Mouse (Mus musculus) liver, postnatal 0 days (tissue): ENCODE results near the gene Bhlha15. TPM values are rescaled to one million over a fixed set of nuclear protein-coding genes. Genes with fewer than 3 reads are reported as not detected.
A peak's percentile ranks its signal among the peaks of the same experiment; 100 is the strongest.

ENCODE experiments used
- ATAC-seq: fragments of 200-750 bp; cut with Nextera tagmentation; 2 replicates; pipeline ENCODE4 v1.8.0; 2017; ENCODE audit warnings: mild to moderate bottlenecking, moderate library complexity
- DNase-seq: peaks from one replicate; pipeline ENCODE4 v3.0.0-alpha.2; 2016
- H3K27ac ChIP-seq: fragments of 300-500 bp; sonication (generic); 2 replicates; pipeline ENCODE4 v1.5.1; 2014; ENCODE audit warnings: antibody characterized with exemption, moderate library complexity, mild to moderate bottlenecking, low read depth
- H3K27me3 ChIP-seq: fragments of 300-500 bp; sonication (generic); 2 replicates; pipeline ENCODE4 v1.6.1; 2014; ENCODE audit warnings: low read length, control low read depth, mixed read lengths; ENCODE audit not compliant: insufficient read depth
- H3K36me3 ChIP-seq: fragments of 300-500 bp; sonication (generic); replicated peaks from 2 replicates; pipeline ENCODE4 v1.6.1; 2014; ENCODE audit warnings: mild to moderate bottlenecking, control low read depth, low read length, moderate library complexity, mixed read lengths; ENCODE audit not compliant: insufficient read depth
- H3K4me1 ChIP-seq: fragments of 300-500 bp; sonication (generic); 2 replicates; pipeline ENCODE4 v1.6.1; 2014; ENCODE audit warnings: antibody characterized with exemption, mild to moderate bottlenecking, control low read depth; ENCODE audit not compliant: insufficient read depth
- H3K4me2 ChIP-seq: fragments of 300-500 bp; sonication (generic); 2 replicates; pipeline ENCODE4 v1.6.1; 2014; ENCODE audit warnings: low read depth, mild to moderate bottlenecking, low read length, moderate library complexity, mixed read lengths
- H3K4me3 ChIP-seq: fragments of 300-500 bp; sonication (generic); 2 replicates; pipeline ENCODE4 v1.5.1; 2014; ENCODE audit warnings: low read depth, low read length
- H3K9ac ChIP-seq: fragments of 300-500 bp; sonication (generic); replicated peaks from 2 replicates; pipeline ENCODE4 v1.6.1; 2014; ENCODE audit warnings: mild to moderate bottlenecking, moderate library complexity
- H3K9me3 ChIP-seq: fragments of 300-500 bp; sonication (generic); 2 replicates; pipeline ENCODE4 v1.6.1; 2016; ENCODE audit warnings: mild to moderate bottlenecking, control low read depth, low read length, mixed read lengths
- CTCF ChIP-seq: sonication (generic); IDR thresholded peaks from 2 replicates; pipeline ENCODE4 v1.5.1; 2016; ENCODE audit warnings: antibody characterized with exemption, low read depth
- EP300 ChIP-seq: IDR thresholded peaks from 2 replicates; pipeline ENCODE4 v1.6.1; 2016; ENCODE audit warnings: antibody characterized with exemption, low read depth, mild to moderate bottlenecking
- WGBS: fragments of 180-500 bp; shearing (Covaris S2); extraction: QIAGEN DNeasy Blood & Tissue Kit; methylation state at CpG from one replicate; pipeline ENCODE4 v1.1.7; 2014; ENCODE audit not compliant: insufficient replicate concordance; 5-methylcytosine and 5-hydroxymethylcytosine counted together
- polyA plus RNA-seq: library from polyadenylated mRNA; unstranded; fragments of >200 nt; fragmentation: Nextera tagmentation; extraction: Ambion mirVana; gene quantifications from 2 replicates; pipeline ENCODE4 v1.2.1, GENCODE M21; 2015

The Bhlha15 gene
- polyA plus RNA-seq, 1 experiment from 2014 or later = 0.16 TPM

DNA sequence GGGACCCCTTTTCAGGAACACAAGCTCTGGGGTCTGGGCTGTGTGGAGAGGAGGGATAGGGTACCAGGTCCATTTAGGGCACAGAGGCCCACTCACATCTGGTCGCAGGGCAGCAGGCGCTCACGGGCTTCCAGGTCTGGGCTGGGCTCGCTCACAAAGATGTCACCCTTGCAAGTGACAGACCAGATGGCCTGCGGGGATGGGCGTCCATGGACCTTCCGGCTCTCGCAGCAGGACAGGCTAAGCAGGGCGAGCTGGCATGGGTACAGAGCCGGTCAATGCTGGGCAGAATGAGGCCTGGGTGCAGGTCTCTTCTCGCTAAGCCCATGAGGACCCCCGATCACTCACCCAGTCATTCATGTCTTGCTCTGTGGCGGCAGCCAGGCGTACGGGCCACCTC is 16.0 kb downstream of the Bhlha15 start:
- Histone ChIP-seq H3K4me3 (no peak overlapping the region), H3K27ac (no peak overlapping the region), H3K9me3 (0 out of 2 replicates have a peak, but pooled peaks cover 3% of the 10 kb centered on the region), H3K27me3 (no peaks in the 10 kb centered on the region), H3K4me1 (no peaks in the 10 kb centered on the region), H3K4me2 (no peak overlapping the region), H3K9ac (no peak overlapping the region), H3K36me3 (peaks cover 11% of the 10 kb centered on the region; the same call in 1 of the 2 replicates)
- ATAC-seq (no peak), DNase-seq (no peak)
- WGBS = 87% methylated on average over 15 of the region's 15 CpGs
- TF ChIP-seq EP300 = no peak
- no peak for TF ChIP-seq CTCF

DNA sequence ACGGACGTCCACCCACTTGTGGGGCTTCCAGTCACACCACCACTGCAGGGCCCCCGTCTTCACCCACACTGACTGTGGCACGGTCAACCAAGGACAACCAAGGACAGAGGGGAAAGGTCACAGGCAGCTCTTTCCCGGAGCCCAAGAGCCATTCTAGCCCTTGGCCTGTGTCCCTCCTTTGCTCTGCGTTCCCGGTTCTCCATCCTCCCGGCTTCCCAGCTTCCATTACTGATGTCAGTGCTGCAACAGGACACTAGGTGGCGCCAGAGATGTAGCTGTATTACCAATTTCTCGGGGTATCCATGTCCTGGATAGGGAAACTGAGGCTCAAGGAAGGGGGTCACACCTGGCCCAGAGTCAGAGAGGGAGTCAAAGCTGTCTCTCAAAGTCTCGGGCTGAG is 17.4 kb downstream of the Bhlha15 start:
- DNase-seq (peak; percentile 51), ATAC-seq (no peak)
- WGBS = 48% methylated on average over 11 of the region's 11 CpGs

DNA sequence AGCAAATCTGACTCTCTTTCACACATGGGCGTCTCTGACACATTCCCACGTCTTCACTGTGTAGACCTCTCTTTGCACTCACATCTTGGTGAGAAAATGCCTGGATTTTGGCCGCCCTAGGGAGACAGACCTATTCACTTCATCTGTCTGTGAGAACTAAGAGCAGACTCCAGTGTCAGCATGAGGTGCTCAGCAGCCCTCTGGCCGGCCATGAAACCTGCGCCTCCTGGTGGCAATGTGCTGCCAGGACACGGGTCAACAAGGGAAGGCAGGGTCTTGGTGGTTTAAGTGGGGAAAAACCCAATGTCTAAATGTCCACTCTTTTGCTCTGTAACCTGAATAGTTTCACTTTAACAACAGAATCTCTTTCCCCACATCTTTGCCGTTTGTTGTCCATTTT is 24.4 kb downstream of the Bhlha15 start:
- 35% methylated on average over 7 of the region's 7 CpGs for WGBS
- DNase-seq = peak; percentile 67
- no peak; the same call in 1 of the 2 replicates for ATAC-seq

More for the DNA sequence above, 17.4 kb downstream of the Bhlha15 start:
- Histone ChIP-seq H3K4me1 (no peaks in the 10 kb centered on the region), H3K4me3 (no peak overlapping the region), H3K27me3 (no peaks in the 10 kb centered on the region), H3K9me3 (0 out of 2 replicates have a peak, but pooled peaks cover under 1% of the 10 kb centered on the region), H3K27ac (no peak overlapping the region), H3K36me3 (peaks cover 14% of the 10 kb centered on the region; the same call in 1 of the 2 replicates), H3K4me2 (no peak overlapping the region), H3K9ac (no peak overlapping the region)
- TF ChIP-seq CTCF = peak; percentile 84
- no peak for TF ChIP-seq EP300

DNA sequence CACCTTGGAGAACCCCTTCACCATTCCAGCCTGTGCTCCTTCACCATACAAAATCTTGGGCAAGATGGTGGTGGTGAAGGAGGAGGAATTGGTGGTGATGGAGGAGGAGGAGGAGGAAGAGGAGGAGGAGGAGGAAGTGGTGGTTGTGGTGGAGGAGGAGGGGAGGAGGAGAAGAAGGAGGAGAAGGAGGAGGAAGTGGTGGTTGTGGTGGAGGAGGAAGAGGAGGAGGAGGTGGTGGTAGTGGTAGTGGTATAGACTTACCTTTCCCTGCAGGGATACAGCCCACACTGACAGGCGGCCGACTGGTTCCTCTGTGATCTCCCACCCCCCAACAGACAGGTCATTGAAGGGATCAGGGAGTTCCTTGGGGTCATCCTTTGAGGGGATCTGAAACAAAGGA is 25.9 kb downstream of the Bhlha15 start:
- ATAC-seq = no peak
- no peak for DNase-seq

More for the DNA sequence above, 24.4 kb downstream of the Bhlha15 start:
- H3K36me3 ChIP-seq = peaks cover 14% of the 10 kb centered on the region
- no peak overlapping the region for H3K4me2 ChIP-seq
- no peaks in the 10 kb centered on the region for H3K4me1 ChIP-seq
- H3K27me3 ChIP-seq = no peaks in the 10 kb centered on the region
- TF ChIP-seq CTCF (peak; percentile 90), EP300 (no peak)
- no peak overlapping the region for H3K4me3 ChIP-seq
- no peak overlapping the region for H3K9ac ChIP-seq
- no peak overlapping the region for H3K27ac ChIP-seq
- no peaks in the 10 kb centered on the region for H3K9me3 ChIP-seq

DNA sequence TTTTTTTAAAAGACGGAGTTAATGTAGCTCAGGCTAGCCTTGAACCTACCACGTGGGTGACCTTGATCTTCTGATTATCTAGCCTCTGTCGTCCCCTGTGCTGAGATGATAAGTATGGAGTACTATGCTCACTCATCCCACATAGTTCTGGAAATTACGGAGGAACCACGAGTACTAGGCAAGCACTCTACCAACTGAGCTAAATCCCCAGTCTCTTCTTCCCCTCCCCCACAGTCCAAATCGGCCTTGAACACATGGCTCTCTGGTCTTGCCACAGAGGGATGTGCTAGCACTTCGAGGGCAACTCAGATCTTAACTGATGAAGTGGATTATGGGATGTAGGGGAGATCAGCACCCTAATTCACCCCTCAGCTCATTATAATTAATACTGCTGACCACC is 28.0 kb downstream of the Bhlha15 start:
- TF ChIP-seq EP300 = no peak
- TF ChIP-seq CTCF = no peak
- H3K9ac ChIP-seq = no peak overlapping the region
- H3K4me2 ChIP-seq = no peak overlapping the region
- DNase-seq (no peak), ATAC-seq (no peak)
- no peaks in the 10 kb centered on the region; the same call in 1 of the 2 replicates for H3K4me1 ChIP-seq
- no peaks in the 10 kb centered on the region for H3K27me3 ChIP-seq
- H3K9me3 ChIP-seq = no peaks in the 10 kb centered on the region
- peaks cover 6% of the 10 kb centered on the region; the same call in 1 of the 2 replicates for H3K36me3 ChIP-seq
- H3K4me3 ChIP-seq = no peak overlapping the region
- WGBS = 70% methylated on average over 7 of the region's 7 CpGs
- no peak overlapping the region for H3K27ac ChIP-seq

More for the DNA sequence above, 25.9 kb downstream of the Bhlha15 start:
- no peak overlapping the region for H3K4me3 ChIP-seq
- H3K4me1 ChIP-seq = no peaks in the 10 kb centered on the region
- no peaks in the 10 kb centered on the region for H3K27me3 ChIP-seq
- no peak overlapping the region for H3K27ac ChIP-seq
- no peak overlapping the region for H3K9ac ChIP-seq
- no peak overlapping the region for H3K4me2 ChIP-seq
- WGBS = 42% methylated on average over 2 of the region's 2 CpGs
- H3K36me3 ChIP-seq = peaks cover 11% of the 10 kb centered on the region
- H3K9me3 ChIP-seq = no peaks in the 10 kb centered on the region
- no peak for TF ChIP-seq CTCF
- no peak for TF ChIP-seq EP300

DNA sequence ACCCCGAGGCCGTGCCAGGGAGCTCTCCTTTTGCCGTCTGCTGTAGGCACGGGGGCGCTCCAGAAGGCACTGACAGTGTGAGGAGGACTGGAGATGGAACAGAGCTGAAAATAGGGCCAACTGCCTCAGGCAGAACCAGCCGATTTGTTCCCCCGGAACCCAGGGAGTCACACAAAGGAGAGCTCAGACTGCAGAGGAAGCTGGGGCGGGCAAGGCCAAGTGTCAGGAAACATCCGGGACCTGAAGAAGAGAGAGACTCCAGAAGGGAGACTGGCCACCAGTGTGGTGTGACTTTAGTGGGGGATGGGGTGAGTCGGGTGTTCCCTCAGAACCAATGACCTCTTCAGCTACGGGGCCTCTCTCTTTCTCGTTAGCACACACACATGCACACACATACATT is 29.2 kb downstream of the Bhlha15 start:
- Histone ChIP-seq H3K9ac (no peak overlapping the region), H3K27ac (peak overlapping the region; percentile 34; the same call in 1 of the 2 replicates), H3K36me3 (no peaks in the 10 kb centered on the region), H3K4me2 (no peak overlapping the region), H3K4me3 (no peak overlapping the region), H3K9me3 (no peaks in the 10 kb centered on the region), H3K4me1 (peaks cover 3% of the 10 kb centered on the region; the same call in 1 of the 2 replicates), H3K27me3 (no peaks in the 10 kb centered on the region)
- DNase-seq = no peak
- ATAC-seq = no peak
- WGBS = 65% methylated on average over 12 of the region's 12 CpGs
- TF ChIP-seq CTCF = no peak
- TF ChIP-seq EP300 = no peak

DNA sequence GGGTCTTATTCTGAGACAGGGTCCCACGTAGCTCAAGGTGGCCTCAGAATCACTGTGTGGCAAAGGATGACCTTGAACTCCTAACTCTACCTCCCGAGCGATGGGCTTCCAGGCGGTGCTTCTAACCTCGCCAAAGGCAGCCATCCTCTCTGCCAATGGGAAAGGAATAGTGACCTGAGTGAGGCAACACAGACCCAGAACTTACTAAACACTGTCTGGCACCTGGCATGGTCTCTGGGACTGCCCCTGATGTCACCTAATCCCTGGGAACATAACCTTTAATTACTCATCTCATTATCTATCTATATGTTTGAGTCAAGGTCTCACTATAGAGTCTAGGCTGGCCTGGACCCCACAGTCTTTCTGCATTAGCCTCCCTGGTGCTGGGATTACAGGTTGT is 29.9 kb downstream of the Bhlha15 start:
- Histone ChIP-seq H3K27ac (no peak overlapping the region), H3K9me3 (no peaks in the 10 kb centered on the region), H3K4me2 (no peak overlapping the region), H3K9ac (no peak overlapping the region), H3K27me3 (no peaks in the 10 kb centered on the region), H3K4me3 (no peak overlapping the region), H3K36me3 (no peaks in the 10 kb centered on the region), H3K4me1 (peaks cover 3% of the 10 kb centered on the region; the same call in 1 of the 2 replicates)
- WGBS = 71% methylated on average over 5 of the region's 5 CpGs
- no peak for DNase-seq
- ATAC-seq = no peak
- TF ChIP-seq EP300 (no peak), CTCF (no peak)
